Mouse (Mus musculus) forebrain, embryonic 10.5 days (tissue): ENCODE data around the gene Tmem30c. TPM values are rescaled to one million over a fixed set of nuclear protein-coding genes. Genes with fewer than 3 reads are reported as not detected.

Experiments
- DNase-seq: peaks from one replicate; pipeline ENCODE4 v3.0.0-alpha.2; 2017; ENCODE audit warnings: low spot score; ENCODE audit errors: extremely low spot score
- H3K27ac ChIP-seq: fragments of 300-500 bp; sonication (generic); 2 replicates; pipeline ENCODE4 v1.5.1; 2016; ENCODE audit warnings: mild to moderate bottlenecking
- H3K27me3 ChIP-seq: fragments of 300-500 bp; sonication (generic); 2 replicates; pipeline ENCODE4 v1.6.1; 2016; ENCODE audit warnings: mild to moderate bottlenecking; ENCODE audit not compliant: poor library complexity, severe bottlenecking
- H3K36me3 ChIP-seq: fragments of 300-500 bp; sonication (generic); replicated peaks from 2 replicates; pipeline ENCODE4 v1.6.1; 2016; ENCODE audit warnings: mild to moderate bottlenecking, moderate library complexity
- H3K4me1 ChIP-seq: fragments of 300-500 bp; sonication (generic); 2 replicates; pipeline ENCODE4 v1.6.1; 2016
- H3K4me3 ChIP-seq: fragments of 300-500 bp; sonication (generic); 2 replicates; pipeline ENCODE4 v1.5.1; 2016; ENCODE audit warnings: mild to moderate bottlenecking, moderate library complexity
- H3K9me3 ChIP-seq: fragments of 300-500 bp; sonication (generic); 2 replicates; pipeline ENCODE4 v1.6.1; 2016; ENCODE audit warnings: mild to moderate bottlenecking, moderate library complexity
- WGBS: fragments of 180-500 bp; shearing (Covaris S2); methylation state at CpG from one replicate; pipeline ENCODE4 v1.1.7; 2016; 5-methylcytosine and 5-hydroxymethylcytosine counted together
- polyA plus RNA-seq: library from polyadenylated mRNA; unstranded; fragments of >200 nt; fragmentation: Nextera tagmentation; extraction: Ambion mirVana; gene quantifications from 2 replicates; pipeline ENCODE4 v1.2.1, GENCODE M21; 2016

Tmem30c gene
- polyA plus RNA-seq, 1 experiment from 2014 or later: not detected

DNA sequence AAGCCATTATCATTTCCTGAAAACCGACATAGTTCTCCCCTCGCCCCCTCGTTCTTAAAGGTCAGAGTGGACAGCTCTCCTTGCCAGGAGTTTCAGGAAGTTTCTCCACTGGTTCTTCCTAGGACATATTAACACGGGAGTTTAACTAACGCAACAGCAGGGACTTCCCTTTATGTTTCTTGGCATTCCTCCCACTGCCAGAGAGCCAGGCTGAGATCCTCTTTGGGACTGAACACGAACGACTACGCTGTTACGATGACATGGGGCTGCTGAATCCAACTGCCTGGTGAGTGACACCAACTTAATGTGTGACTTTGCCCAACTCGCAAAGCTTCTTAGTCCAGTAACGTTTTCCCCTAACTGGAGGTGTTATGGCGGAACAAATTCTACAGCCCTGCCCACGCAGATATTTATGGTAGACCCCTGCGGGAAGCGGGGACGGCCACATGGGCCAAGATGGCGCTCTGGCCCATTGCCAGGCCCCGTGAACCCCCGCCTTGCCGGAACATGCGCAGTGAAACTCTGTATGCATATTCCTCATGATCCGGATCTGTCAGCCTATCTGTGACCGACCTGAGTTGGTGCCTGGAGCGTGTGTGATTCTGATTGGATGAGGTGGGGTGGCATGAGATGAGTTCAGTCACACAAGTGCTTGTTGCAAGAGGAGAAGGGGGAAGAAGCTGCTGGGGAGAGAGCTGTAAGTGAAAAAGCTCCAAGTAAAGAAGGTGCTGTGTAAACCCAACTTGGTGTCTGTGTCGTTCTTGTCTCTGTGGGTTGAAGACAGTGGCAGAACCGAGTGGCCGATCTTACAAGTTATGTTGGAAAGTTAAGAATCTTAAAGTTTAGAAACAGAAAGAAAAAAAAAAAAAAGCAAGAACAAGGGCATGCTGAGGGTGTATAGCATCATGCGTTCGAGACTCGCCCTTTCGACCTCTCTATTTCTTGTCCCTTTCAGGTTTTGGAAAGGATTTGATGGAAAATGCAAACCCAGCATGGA, 12.1 kb downstream of the Tmem30c start:
- no peak overlapping the region for H3K4me3 ChIP-seq
- WGBS: 94% methylated on average over 31 of the region's 31 CpGs
- H3K27me3 ChIP-seq: no peaks in the 10 kb centered on the region
- no peaks in the 10 kb centered on the region for H3K4me1 ChIP-seq
- no peaks in the 10 kb centered on the region for H3K36me3 ChIP-seq
- H3K27ac ChIP-seq: no peak overlapping the region
- H3K9me3 ChIP-seq: no peaks in the 10 kb centered on the region; the same call in 1 of the 2 replicates
- DNase-seq: no peak

DNA sequence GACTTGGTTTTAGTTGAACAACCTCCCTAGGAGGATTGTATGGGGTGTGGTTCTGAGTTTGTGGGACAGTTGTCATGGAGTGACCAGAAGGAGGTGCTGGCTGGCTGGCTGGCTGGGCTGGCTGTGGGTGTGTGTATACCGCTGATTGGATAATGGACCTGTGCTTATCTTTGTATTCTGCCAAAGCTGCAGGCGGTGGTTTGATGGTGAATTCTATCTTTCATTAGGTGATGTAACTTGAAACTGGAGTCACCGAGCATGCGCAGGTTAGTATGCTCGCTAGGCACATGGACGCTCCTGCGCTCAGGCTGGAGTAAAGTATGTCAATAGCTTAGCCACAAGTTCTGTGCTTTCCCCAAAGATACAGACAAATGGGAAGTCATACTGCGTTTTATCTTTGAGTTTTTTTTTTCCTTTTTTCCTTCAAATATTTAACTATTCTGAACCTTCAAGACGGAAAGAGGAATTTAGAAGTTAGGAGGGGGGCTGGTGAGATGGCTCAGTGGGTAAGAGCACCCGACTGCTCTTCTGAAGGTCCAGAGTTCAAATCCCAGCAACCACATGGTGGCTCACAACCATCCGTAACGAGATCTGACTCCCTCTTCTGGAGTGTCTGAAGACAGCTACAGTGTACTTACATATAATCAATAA, 13.6 kb downstream of the Tmem30c start:
- H3K4me1 ChIP-seq: no peaks in the 10 kb centered on the region
- DNase-seq: no peak
- no peak overlapping the region for H3K4me3 ChIP-seq
- no peaks in the 10 kb centered on the region; the same call in 1 of the 2 replicates for H3K9me3 ChIP-seq
- H3K27ac ChIP-seq: no peak overlapping the region
- 93% methylated on average over 10 of the region's 12 CpGs for WGBS
- no peaks in the 10 kb centered on the region for H3K27me3 ChIP-seq
- H3K36me3 ChIP-seq: no peaks in the 10 kb centered on the region

DNA sequence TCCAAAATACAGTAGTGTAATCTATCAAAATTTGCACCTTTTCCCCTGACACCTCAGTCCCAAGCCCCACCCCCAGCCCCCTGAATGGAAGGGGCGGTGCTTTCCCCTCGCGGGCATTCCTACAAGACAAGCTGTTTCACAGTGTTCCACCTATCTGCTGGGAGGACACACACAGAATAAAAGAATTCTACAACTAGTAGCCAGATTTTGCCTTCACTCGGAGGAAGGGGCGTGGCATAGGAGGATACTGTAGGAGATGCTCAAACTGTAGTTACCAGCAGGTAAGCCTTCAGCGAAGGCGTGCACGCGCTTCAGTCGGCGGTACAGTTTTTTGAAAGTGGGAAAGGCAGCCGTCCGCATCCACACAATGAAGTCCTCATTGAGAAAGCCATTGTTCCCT, 22.9 kb downstream of the Tmem30c start:
- WGBS: 94% methylated on average over 13 of the region's 13 CpGs
- Histone ChIP-seq H3K4me3 (no peak overlapping the region), H3K36me3 (no peaks in the 10 kb centered on the region), H3K4me1 (peaks cover 3% of the 10 kb centered on the region; the same call in 1 of the 2 replicates), H3K27me3 (no peaks in the 10 kb centered on the region), H3K9me3 (peaks cover 5% of the 10 kb centered on the region; the same call in 1 of the 2 replicates), H3K27ac (no peak overlapping the region)
- no peak for DNase-seq

DNA sequence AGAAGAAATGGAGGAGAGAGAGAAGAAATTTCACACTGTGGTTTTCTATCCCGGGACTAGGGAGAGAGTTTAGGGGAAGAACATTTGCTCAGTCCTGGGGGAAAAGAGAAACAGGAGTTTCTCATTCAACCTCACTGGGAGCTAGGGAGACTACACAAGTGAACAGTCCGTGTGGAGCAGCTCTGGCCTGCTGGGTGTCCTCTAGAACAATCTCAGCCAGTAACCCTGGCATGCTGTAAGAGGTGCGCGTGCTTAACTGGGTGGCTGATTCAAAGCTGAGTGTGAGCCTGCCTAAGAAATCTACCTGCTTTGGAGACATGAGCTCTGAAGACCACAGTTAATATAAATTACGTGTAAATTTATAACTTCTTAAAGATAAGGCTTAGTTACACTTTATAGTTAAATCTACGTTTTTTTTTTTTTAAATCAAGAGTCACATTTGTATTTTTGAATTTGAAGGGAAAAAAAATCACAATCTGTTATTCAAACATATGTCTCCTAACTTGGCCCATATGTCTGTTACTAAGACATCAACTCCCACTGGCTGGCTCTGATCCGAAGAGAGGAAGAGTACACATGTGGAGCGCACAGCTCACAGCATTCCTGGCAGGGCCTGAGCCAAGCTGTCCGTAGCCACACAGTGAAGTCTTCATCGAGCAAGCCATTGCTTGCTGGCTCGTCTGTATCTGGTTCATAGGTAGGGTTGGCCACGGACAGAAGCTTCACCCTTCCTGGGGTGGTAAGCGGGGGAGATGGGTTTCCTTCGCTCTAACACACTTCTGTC, 24.4 kb downstream of the Tmem30c start:
- peaks cover 9% of the 10 kb centered on the region; the same call in 1 of the 2 replicates for H3K9me3 ChIP-seq
- H3K27me3 ChIP-seq: no peaks in the 10 kb centered on the region
- H3K4me3 ChIP-seq: no peak overlapping the region
- WGBS: 91% methylated on average over 14 of the region's 14 CpGs
- H3K36me3 ChIP-seq: no peaks in the 10 kb centered on the region
- H3K4me1 ChIP-seq: peaks cover 3% of the 10 kb centered on the region; the same call in 1 of the 2 replicates
- no peak for DNase-seq
- H3K27ac ChIP-seq: no peak overlapping the region

DNA sequence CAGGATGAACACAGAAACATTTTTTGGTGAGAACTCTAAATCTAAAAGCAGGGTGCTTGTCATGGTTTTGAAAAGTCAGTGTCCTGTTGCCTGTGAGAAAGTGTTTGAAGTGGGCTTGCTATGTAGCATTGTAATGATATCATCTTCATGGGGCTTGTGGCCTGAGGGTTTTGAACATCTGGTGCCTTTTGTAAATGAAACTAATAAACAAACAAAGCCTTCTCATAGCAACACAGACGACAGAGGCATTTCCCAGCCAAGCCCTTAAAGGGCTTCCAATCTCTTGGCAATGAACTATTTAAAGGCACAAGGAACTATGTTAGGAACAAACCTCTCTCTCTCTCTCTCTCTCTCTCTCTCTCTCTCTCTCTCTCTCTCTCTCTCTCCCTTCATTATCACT, 25.6 kb downstream of the Tmem30c start:
- WGBS: 46% methylated on average over 1 of the region's 1 CpGs
- no peaks in the 10 kb centered on the region for H3K27me3 ChIP-seq
- H3K4me1 ChIP-seq: peaks cover 3% of the 10 kb centered on the region; the same call in 1 of the 2 replicates
- H3K27ac ChIP-seq: no peak overlapping the region
- H3K4me3 ChIP-seq: no peak overlapping the region
- no peaks in the 10 kb centered on the region for H3K36me3 ChIP-seq
- DNase-seq: no peak
- H3K9me3 ChIP-seq: peaks cover 9% of the 10 kb centered on the region; the same call in 1 of the 2 replicates

DNA sequence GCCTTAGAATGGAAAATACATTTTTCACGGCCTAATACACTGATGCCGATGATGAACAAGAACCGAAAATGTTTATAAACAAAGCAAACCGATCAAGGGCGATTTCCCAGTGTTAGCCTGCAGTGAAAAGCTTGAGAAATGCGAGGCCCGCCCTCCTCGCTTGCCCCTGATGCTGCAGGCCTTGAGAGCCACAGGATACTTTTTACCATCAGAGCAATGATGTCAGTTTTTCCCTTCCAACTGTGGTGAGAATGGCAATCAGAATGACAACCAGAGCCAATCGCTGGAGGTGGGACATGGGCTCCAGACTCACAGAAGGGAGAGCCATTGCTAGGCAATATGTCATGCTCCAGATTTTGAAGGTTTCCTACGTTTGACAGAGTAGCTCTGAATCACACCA, 32.5 kb downstream of the Tmem30c start:
- Histone ChIP-seq H3K4me1 (no peaks in the 10 kb centered on the region), H3K27ac (no peak overlapping the region), H3K4me3 (no peak overlapping the region), H3K9me3 (peaks cover 12% of the 10 kb centered on the region; the same call in 1 of the 2 replicates), H3K36me3 (no peaks in the 10 kb centered on the region), H3K27me3 (no peaks in the 10 kb centered on the region)
- DNase-seq: no peak
- WGBS: 92% methylated on average over 10 of the region's 10 CpGs

DNA sequence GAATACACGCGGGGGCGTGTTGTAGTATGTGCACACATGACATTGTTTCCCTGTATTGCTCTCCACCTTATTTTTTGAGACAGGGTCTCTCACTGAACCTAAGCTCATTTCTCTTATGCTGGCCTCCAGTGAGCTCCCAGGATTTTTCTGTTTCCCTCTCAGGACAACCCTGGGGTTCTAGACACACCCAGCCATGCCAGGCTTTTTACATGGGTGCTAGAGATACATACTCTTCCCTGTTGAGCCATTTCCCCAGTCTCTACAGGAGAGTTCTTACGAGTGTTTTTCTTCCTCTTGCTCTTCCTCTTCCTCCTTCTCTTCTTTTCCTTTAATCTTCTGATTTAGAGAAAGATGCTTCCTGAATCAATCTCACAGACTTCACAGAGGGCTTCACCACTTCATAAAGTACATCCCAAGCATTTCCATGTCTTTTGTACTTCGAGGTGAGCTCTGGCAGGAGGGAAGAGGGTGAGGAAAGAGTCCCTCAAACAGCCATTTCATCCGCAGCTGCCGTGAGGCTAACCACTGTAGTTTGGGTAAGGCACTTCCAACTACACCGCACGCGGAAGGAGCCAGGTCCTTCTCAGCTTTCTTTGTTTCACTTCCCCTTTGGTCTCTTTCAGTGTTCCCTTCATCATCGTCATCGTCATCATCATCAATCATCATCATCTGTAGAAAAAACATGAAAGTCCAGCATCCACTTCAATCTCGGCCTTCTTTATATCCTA, 33.1 kb downstream of the Tmem30c start:
- no peaks in the 10 kb centered on the region for H3K36me3 ChIP-seq
- H3K4me3 ChIP-seq: no peak overlapping the region
- no peak overlapping the region for H3K27ac ChIP-seq
- H3K27me3 ChIP-seq: no peaks in the 10 kb centered on the region
- 94% methylated on average over 13 of the region's 13 CpGs for WGBS
- no peaks in the 10 kb centered on the region for H3K4me1 ChIP-seq
- peaks cover 6% of the 10 kb centered on the region; the same call in 1 of the 2 replicates for H3K9me3 ChIP-seq
- no peak for DNase-seq

DNA sequence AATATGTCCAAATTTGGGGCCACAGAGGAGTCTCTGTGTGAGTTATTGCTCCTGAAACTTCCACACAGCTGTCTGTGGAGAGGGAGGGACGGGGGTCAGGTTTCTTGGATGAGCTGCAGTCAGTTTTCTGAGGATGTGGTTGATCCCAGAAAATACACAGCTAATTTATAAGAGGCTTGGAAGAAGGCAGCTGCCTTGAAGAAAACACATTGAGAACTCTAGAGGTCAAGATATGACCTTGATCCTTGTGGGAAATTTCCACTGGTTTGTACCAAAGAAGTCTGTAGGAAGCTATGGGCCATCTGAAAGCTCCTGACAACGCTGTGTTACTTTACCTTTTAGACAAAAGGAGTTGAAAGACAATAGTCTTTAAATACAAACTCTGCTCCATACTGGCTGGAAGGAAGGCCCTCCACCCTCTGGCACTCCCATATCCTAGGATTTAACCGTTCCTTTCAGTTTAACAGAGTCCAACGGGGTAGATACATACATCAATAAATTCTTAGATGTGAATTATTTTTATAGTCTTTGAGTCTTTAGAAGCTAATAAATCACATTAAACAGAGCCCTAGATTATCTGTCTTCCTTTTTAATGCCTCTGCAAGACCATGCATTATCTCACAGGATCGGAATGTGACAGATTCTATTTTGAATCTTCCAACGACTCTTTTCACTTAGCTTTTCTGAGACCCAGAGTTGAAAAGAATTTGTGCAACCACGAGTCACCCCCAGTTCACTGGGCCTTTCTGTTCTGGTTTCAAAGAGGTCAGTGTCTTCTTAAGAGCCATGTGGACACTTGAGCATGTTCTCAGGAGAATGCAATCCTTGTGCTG, 40.9 kb downstream of the Tmem30c start:
- H3K4me1 ChIP-seq: peaks cover 11% of the 10 kb centered on the region; the same call in 1 of the 2 replicates
- no peaks in the 10 kb centered on the region for H3K36me3 ChIP-seq
- DNase-seq: no peak
- WGBS: 62% methylated on average over 7 of the region's 7 CpGs
- peaks cover 4% of the 10 kb centered on the region; the same call in 1 of the 2 replicates for H3K9me3 ChIP-seq
- H3K27me3 ChIP-seq: no peaks in the 10 kb centered on the region
- H3K4me3 ChIP-seq: no peak overlapping the region
- H3K27ac ChIP-seq: no peak overlapping the region

DNA sequence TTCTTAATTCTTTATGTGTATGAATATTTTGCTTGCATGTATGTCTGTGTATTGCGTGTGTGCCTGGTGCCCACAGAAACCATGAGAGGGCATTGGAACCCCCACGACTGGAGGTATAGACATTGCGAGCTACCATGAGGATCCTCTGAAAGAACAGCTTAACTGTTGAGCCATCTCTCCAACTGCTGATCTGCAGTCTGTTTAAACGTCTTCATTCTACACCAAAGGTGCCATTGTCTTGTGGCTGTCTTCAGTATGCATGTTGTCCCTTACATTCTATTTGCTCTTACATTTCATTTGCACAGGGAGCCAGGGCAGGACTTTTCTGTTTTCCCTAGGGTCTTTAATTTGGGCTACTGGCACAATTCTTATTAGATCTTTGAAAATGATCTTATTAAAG, 41.7 kb downstream of the Tmem30c start:
- WGBS: 87% methylated on average over 4 of the region's 4 CpGs
- DNase-seq: no peak
- Histone ChIP-seq H3K9me3 (no peaks in the 10 kb centered on the region), H3K4me1 (peaks cover 11% of the 10 kb centered on the region; the same call in 1 of the 2 replicates), H3K27ac (no peak overlapping the region), H3K27me3 (no peaks in the 10 kb centered on the region), H3K4me3 (no peak overlapping the region), H3K36me3 (no peaks in the 10 kb centered on the region)

DNA sequence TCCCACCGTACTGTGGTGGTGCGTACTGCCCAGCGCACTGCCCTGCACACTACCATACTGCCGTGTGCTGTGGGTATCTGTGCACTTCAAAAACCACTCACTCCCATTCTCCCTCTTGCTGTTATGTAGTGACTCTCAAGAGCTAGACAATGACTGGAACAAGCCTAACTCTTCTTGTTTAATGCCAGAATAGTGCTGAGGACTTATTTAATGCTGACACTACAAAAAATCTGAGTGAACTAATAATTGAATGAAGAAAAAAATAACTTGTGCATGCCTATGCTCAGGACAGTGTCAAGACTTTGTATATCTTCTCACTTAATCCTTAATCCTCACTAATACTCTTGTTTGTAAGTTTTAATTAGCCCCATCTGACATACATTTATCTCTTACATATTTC, 45.2 kb downstream of the Tmem30c start:
- Histone ChIP-seq H3K4me3 (no peak overlapping the region), H3K4me1 (peaks cover 11% of the 10 kb centered on the region; the same call in 1 of the 2 replicates), H3K36me3 (no peaks in the 10 kb centered on the region), H3K27me3 (no peaks in the 10 kb centered on the region), H3K9me3 (no peaks in the 10 kb centered on the region), H3K27ac (no peak overlapping the region)
- 97% methylated on average over 4 of the region's 4 CpGs for WGBS
- no peak for DNase-seq

DNA sequence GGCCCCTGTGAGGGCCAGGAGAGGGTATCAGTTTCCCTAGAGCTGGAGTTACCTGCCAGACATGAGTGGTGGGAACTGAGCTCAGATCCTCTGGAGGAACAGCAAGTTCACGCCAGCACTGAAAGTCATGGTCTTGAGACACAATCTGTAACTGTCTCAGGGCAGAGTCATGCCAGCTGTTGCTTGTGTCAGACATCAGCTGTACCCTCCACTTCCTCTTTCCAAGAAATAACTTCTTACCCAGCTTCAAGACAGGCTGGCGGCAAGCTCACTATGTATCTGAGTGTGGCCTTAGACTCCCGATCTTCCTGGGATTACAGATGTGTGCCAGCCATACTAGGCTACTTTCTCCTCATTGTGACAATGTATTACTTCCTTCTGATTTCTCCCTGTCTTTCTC, 46.1 kb downstream of the Tmem30c start:
- Histone ChIP-seq H3K27ac (no peak overlapping the region), H3K27me3 (no peaks in the 10 kb centered on the region), H3K4me1 (0 out of 2 replicates have a peak, but pooled peaks cover 2% of the 10 kb centered on the region), H3K9me3 (no peaks in the 10 kb centered on the region), H3K4me3 (no peak overlapping the region), H3K36me3 (no peaks in the 10 kb centered on the region)
- WGBS: 92% methylated on average over 3 of the region's 3 CpGs
- no peak for DNase-seq
